Mouse (Mus musculus): ENCODE results near the gene Scaf11.

- TF ChIP-seq CTCF (IDR thresholded peaks at IDR 0.05) (no peak), EP300 (IDR thresholded peaks at IDR 0.05; ENCODE audit: insufficient read depth, low read depth, low read length) (no peak), POLR2A (IDR thresholded peaks at IDR 0.05; ENCODE audit: insufficient read depth, low read depth, low read length) (no peak)
Measured at GRCm38 (mm10) chr15:96456651-96457337, 3.8 kb downstream of the Scaf11 start.

All from heart, adult 2 months (tissue).